Mouse (Mus musculus) ovary, adult 2 months (tissue): ENCODE results near the gene Smagp. TPM values are rescaled to one million over a fixed set of nuclear protein-coding genes. Genes with fewer than 3 reads are reported as not detected.

Source experiments
- polyA plus RNA-seq: library from polyadenylated mRNA; depleted of rRNA; stranded (reverse); fragments of >200 nt; gene quantifications from 2 replicates; pipeline ENCODE4 v1.2.3, GENCODE M21; 2012; rRNA removed

The Smagp gene
- 43.2 and 43.8 TPM in 2 replicates for polyA plus RNA-seq

DNA sequence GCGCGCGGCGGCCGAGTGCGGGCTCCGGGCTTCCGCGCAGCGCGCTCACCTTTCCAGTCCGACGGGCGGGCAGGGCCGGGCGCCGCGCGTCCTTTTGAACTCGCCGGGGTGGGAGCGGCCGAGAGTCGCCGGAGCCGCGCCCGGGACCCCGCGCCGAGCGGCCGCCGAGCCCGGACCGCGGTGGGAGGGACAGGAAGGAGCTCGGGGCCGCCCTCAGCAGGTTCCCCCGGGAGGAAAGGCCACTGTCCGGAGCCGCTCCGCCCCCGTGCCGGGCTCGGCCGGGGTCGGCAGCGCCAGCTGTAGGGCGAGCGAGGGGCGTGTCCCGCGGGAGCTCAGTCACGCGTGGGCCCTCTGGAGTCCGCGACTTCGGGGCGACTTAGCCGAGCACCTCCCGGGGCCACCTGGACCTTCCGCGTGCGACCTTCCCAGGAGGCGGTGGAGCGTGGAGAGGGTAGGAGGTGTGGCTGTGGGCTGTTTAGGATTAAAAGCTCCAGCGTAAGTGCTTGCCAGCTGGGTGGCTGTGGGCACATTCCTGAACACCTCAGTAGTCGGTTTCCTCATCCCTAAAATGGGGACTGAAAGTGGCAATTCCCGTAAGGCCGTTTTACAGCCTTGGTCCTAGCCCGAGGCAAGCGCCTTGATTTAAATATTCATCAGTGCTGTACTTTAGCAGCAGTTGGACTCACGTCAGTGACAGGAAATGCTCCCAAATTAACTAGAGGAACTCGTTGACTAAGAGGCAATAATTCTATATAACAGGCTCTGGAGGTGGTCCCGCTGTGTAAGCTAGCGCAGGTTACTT is at the start of gene Smagp:
Gene Smagp (minus strand): TSS at position 241 of the 802 bp plus-strand sequence.

DNA sequence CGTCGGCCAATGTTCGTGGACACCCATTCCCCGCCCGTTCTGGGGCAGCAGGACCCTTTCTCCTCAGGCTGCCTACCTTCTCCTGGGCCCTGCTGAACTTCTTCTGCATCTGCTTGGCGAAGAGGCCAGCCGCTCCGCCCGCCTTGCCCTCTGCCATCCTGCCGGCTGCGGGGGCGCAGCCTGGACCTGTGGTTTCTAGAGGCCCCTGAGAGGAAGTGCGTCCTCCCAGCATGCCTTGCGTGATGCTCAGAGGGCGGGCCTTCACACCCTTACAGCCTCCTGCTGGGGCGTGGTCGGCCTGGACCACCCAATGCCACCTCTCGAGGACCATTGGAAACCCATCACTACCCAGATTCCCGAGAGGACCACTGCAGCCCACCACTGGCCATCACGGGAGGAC is 32.6 kb upstream of the Smagp start, which contains the start of gene Bin2:
Gene Bin2 (minus strand): TSS at position 217 of the 400 bp plus-strand sequence.

DNA sequence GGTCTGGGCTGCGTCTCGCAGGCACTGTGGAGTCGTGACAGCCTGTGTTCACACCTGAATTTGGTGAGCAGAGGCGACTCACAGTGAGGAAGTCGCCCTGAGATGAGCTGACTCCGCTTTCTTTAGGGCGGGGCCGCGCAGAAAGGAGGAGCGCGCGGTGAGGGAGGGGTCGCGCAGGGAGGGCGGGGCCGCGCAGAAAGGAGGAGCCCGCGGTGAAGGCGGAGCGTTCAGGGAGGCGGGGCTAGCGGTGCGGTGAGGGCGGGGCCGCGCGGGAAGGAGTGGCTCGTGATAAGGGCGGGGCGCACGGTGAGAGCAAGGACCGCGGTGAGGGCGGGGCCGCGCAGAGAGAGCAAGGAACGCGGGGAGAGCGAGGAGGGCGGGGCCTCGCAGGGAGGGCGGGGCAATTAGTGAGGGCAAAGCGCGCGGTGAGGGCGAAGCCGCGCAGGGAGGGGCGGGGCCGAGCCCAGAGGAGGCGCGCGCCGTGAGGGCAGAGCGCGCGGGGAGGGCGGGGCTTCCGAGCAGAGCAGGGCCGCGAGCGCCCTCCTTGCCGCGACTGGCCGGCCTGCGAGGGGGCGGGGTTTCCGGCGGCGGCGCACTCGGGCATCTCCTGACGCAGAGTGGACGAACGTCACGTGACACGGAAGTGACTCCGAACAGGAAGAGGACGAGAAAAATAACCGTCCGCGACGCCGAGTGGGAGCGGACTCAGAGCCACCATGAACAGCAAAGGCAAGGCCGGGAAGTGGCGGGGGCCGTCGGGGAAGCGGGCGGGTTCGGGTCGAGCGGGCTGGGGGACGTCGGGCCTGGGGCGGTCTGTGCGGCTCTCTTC is 21.5 kb downstream of the Smagp start, which contains the start of gene Dazap2:
Gene Dazap2 (plus strand): TSS at position 354 of the 829 bp plus-strand sequence.

DNA sequence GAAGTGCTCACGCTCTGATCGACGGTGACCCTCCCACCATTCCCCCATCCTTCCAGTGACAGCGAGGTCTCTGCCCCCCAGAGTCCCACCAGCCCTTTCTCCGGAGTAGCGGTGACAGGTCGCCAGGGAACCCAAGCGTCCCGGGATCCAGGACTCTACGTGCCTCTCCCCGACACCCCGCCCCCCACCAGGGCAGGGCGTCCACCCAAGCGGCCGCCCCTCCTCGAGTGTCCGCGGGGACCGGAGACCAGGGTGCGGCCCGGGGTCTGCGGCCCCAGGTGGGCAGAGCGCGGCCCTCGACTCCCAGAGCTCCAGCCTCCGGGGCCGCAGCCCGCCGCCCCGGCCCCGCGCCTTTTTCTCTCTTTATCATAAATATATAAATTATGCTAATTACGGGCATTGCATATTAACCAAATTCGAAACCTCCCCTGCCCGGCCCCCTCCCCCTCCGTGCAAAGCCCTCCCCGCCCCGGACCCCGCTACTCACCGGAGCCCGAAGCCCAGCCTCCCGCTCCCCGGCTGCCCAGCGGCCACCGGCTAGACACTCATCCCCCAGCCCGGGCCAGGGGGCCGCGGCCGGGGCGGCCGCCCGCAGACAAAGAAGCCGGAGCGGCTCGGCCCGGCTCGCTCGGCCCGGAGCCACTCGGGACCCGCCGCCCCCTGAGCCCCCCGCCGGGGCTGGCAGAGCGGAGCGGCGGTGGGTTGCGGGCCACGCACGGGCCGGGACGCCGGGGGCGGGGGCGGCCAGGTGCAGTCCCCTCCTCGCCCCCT is 37.3 kb downstream of the Smagp start, which contains the start of gene Pou6f1:
Gene Pou6f1 (minus strand): TSS at position 709 of the 771 bp plus-strand sequence.

Other genes starting within 250 kb of the Smagp start
- 0.15 and 0.24 TPM in 2 replicates for gene Gm5475, start 214.8 kb downstream of the Smagp start, polyA plus RNA-seq
- gene Slc11a2, start 211.9 kb downstream of the Smagp start, polyA plus RNA-seq, result 40.2 and 57.4 TPM in 2 replicates
- 72.5 and 77.5 TPM in 2 replicates for gene Letmd1, start 167.9 kb downstream of the Smagp start, polyA plus RNA-seq
- gene Csrnp2, start 141.5 kb downstream of the Smagp start, polyA plus RNA-seq, result 8.7 and 10.7 TPM in 2 replicates
- gene Tfcp2, start 84.9 kb downstream of the Smagp start, polyA plus RNA-seq, result 14.9 and 16.3 TPM in 2 replicates
- 35.8 and 41.9 TPM in 2 replicates for gene Pou6f1, start 37.0 kb downstream of the Smagp start, polyA plus RNA-seq
- 826 and 901 TPM in 2 replicates for gene Dazap2, start 21.6 kb downstream of the Smagp start, polyA plus RNA-seq
- gene Bin2, start 32.6 kb upstream of the Smagp start, polyA plus RNA-seq, result 4.0 and 4.1 TPM in 2 replicates
- gene Cela1, start 51.0 kb upstream of the Smagp start, polyA plus RNA-seq, result 11.4 and 17.6 TPM in 2 replicates
- 0.85 and 1.5 TPM in 2 replicates for gene Galnt6, start 92.4 kb upstream of the Smagp start, polyA plus RNA-seq
- gene Slc4a8, start 124.8 kb upstream of the Smagp start, polyA plus RNA-seq, result 7.0 TPM in 2 replicates
- 0.61 and 0.80 TPM in 2 replicates for gene Scn8a, start 232.9 kb upstream of the Smagp start, polyA plus RNA-seq